Mouse (Mus musculus) liver, postnatal 0 days (tissue): ENCODE results near the gene Dhps.

ENCODE experiments used
- CTCF ChIP-seq: sonication (generic); IDR thresholded peaks from 2 replicates; pipeline ENCODE4 v1.5.1; 2016; ENCODE audit warnings: antibody characterized with exemption, low read depth
- EP300 ChIP-seq: IDR thresholded peaks from 2 replicates; pipeline ENCODE4 v1.6.1; 2016; ENCODE audit warnings: antibody characterized with exemption, low read depth, mild to moderate bottlenecking

- no peak for TF ChIP-seq CTCF
- no peak for TF ChIP-seq EP300
Measured at GRCm38 (mm10) chr8:85067982-85068381, 3.6 kb upstream of the Dhps start, which contains the start of gene Gm5741.
